Mouse (Mus musculus) gastrocnemius, postnatal 25 days (tissue): ENCODE measurements around the gene Dnajb6. TPM values are rescaled to one million over a fixed set of nuclear protein-coding genes. Genes with fewer than 3 reads are reported as not detected.
A peak's percentile ranks its signal among the peaks of the same experiment; 100 is the strongest.
"Not testable (repeated sequence)": the region's sequence is repeated elsewhere in the genome, so short reads cannot be mapped to it uniquely, and the experiment has no call there.

ENCODE experiments used
- DNase-seq: peaks from one replicate; pipeline ENCODE4 v3.0.0; 2022
- total RNA-seq, 2 experiments: library from RNA; stranded (reverse); gene quantifications; 1 replicate in 1 of 2; 2 replicates in 1 of 2; pipeline ENCODE4 v1.2.3; 2021

The Dnajb6 gene
- total RNA-seq, 2 experiments from 2014 or later, result 61.5 to 70.9 TPM

DNA sequence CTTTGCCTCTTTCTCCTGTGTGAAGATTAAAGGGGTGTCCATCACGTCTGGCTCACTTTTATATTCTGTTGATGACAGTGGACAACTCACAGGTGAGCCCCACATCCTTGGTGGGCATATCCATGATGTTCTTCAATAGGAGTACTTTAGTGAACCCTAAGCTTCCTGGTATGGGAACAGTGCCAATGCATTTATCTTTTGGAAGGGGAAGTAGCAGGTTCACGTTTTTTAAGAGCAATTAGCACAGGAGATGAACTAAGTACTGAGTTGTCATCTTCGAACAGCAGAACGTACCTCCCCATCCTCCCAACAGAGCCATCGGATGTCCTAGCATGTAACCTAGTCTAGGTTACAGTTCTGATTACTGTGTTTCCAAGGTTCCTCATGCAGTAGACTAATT is 23.8 kb downstream of the Dnajb6 start:
- DNase-seq, result no peak

DNA sequence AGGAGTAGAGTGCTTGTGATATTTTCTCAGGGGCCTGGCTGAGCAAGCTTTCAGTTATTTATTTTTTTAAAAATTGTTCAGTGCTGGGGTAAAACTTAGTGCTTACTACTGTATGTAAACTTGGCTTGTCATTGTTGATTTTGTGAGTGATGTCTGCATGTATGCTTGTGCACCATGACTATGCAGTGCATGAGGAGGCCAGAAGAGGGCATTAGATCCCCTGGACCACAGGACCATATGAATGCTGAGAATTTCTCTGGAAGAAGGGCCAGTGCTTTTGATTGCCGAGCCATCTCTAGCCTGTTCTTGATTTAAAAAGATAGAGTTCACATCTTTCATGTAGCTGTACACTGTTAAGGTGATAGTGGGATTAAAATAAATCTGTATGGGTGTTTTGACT is 35.4 kb downstream of the Dnajb6 start:
- no peak for DNase-seq

DNA sequence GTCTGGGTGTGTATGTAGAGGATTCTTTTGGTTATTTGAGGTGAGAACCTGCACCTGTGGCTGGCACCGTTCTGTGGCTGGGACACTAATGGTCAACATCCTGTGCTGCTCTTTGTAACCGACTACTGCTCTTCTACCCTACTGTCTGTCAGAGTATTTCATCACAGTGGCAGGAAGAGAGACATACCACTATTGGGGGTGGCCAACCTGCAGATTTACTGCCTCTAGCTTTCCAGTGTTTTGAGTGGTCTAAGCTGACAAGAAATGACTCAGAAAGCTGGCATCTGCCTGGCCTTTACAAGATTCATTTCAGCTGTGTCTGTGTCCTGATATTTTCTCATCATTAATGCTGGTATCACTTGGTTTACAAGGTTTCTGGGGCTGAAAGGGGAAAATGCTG is 36.5 kb downstream of the Dnajb6 start:
- no peak for DNase-seq

DNA sequence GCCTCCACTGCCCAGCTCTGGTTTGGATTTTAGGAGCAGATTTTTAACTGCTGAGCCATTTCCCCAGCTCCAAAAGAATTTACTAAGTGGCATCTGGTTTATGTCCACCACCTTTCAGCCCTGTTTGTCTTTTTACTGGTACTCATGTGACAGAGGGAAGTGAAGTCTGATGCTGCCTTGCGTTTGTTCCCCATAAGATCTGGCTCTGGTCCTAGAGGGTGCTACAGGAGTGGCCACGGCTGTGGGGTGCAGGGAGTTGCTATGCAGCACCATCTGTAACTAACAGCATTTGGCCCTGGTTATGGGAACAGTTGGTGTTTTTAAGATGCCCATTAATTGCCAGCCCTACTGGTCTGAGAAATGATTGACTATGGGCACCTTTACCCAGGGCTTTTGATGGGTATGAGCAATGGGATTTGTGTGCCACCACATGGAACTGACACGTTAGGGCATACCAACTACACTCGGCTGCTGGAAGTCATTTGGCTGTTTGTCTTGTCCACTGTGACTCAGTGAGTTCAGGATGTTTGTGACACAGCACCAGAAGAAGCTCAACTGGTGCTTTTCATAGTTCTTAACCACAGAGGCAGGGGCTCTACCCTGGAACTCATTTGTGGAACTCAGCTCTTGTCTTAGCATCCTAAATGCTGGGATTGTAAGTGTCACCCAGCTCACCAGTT is 37.3 kb downstream of the Dnajb6 start:
- no peak for DNase-seq

DNA sequence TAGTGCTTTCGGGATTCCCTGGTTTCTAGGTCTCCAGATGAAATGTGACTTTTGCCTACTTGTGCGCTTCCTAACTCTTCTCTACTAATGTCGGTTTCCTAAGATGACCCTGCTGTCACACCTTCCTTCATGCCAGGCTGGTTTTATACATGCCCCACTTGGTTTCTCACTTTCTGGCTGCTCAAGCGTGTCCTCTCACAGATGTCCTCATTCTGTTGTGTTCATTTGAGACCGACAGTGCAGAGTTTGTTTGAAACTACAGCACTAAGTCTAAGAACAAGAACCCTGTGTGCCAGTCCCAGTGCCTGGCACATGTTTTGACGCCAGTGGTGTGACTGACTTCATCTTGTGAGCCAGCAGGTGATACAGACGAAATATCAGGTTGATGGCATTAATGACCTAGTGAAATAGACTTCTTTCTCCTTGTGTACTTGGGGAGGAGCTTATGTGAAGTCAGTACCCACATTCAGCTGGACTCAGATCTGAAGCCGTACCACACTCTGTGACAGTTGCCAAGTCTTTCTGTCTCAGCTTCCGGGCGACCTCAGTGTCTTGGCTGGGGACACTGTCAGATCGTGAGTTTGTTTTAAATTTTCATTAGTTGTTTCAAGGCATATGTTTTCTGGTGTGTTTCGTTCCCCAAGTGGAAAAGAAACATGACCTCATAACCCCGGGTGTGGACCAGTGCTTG is 38.1 kb downstream of the Dnajb6 start:
- DNase-seq, result no peak

GRCm38 (mm10) chr5:29775437-29775836 is 39.9 kb downstream of the Dnajb6 start:
- no peak for DNase-seq

GRCm38 (mm10) chr5:29778029-29778428 is 42.5 kb downstream of the Dnajb6 start:
- DNase-seq, result no peak

GRCm38 (mm10) chr5:29779733-29780132 is 44.2 kb downstream of the Dnajb6 start:
- not testable (repeated sequence) for DNase-seq

GRCm38 (mm10) chr5:29782261-29782660 is 46.8 kb downstream of the Dnajb6 start:
- DNase-seq, result no peak

DNA sequence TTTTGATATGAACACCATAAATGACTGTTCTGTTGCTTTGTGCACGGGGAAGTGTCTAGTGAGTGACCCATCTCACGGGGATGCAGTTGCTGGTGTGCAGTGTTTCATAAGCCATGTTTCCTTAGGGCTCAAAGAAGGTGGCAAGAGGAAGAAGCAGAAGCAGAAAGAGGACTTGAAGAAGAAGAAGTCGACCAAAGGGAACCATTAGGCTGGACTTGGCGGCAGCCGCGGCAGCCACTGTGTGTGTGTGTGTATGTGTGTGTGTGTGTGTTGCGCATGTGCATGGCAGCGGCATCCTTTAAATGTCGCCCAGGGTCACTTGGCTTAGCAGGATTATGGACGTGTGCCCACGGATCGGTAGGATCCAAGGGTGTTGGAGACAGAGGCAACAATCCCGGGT is 49.4 kb downstream of the Dnajb6 start:
- not testable (repeated sequence) for DNase-seq

DNA sequence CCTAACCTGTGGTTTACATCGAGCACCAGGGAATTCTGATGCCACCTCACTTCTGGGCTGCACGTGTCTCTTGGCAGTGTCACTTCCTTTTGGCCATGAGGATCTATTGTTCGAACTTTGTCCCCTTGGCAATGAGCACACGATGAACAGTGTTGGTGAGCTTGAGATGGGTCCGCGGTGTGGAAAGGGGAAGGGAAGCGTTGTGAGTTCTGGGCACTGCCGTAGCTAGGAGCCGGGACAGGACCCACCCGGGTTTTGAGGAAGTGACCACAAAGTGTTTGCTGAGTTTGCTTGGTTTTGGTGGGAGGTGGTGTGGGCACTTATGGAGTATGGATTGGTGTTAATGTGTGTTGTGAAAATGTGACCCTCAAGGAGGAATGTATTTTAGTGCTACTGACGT is 50.5 kb downstream of the Dnajb6 start:
- not testable (repeated sequence) for DNase-seq

GRCm38 (mm10) chr5:29794933-29795332 is 59.4 kb downstream of the Dnajb6 start:
- DNase-seq, result not testable (repeated sequence)

DNA sequence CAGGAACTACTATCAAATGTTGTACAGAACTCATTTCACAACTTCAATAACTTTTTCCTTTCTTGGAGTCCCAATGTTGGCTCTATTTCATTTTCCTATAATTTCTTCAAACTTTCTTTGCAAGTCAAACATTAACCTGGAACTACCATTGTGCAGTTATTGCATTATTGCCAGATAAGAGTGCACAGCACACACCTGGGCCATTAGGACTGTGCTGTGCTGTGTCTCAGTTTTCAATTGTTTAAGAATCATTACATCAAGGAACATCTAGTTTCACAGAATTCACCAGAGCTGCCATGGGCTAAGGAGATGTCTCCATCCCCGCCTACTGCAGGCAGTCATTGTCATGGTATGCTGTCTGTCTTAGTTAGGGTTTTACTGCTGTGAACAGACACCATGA is 73.5 kb downstream of the Dnajb6 start:
- no peak for DNase-seq

GRCm38 (mm10) chr5:29811377-29811921 is 76.0 kb downstream of the Dnajb6 start:
- DNase-seq, result not testable (repeated sequence)

GRCm38 (mm10) chr5:29816523-29817242 is 81.2 kb downstream of the Dnajb6 start:
- DNase-seq, result no peak

- DNase-seq, result peak; percentile 29
These were observed 81.9 kb downstream of the Dnajb6 start for GRCm38 (mm10) chr5:29817400-29817799.

DNA sequence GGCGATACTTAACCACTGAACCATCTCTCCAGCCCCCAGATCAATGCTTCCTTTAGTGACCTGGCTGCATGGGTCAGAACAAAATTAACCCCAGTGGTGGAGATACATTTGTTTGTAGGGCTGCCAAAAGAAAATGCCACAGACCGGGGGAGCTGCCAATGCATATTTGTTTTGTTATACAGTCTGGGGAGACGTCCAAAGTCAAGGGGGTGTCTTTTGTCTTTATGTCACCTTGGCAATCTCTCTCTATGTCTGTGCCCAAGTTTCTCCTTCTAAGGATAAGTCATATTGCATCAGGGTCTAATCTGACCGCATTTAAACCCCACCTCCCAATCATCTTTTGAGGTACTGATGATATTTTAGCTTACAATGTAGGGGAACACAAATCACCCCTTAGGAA is 82.8 kb downstream of the Dnajb6 start:
- no peak for DNase-seq

- DNase-seq, result no peak
These were observed 89.3 kb downstream of the Dnajb6 start for GRCm38 (mm10) chr5:29824796-29825195.

DNA sequence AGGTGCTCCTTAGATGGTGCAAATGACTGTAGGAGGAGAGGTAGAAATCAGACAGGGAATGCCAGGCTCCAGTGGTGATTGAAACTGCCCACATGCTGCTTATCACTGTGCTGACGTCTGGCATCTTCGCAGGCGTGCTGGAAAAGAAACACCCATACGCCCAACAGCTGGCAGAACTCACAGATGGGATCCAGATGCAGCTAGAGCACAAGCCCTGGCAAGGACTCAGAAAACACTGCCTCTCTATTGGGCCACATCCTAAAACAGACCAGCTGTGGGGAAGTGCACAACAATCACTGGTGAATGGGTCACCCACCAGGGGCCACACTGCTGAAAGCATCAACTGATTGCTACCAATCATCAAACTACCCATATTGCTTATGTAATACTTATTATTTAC is 91.3 kb downstream of the Dnajb6 start:
- DNase-seq, result peak; percentile 54

DNA sequence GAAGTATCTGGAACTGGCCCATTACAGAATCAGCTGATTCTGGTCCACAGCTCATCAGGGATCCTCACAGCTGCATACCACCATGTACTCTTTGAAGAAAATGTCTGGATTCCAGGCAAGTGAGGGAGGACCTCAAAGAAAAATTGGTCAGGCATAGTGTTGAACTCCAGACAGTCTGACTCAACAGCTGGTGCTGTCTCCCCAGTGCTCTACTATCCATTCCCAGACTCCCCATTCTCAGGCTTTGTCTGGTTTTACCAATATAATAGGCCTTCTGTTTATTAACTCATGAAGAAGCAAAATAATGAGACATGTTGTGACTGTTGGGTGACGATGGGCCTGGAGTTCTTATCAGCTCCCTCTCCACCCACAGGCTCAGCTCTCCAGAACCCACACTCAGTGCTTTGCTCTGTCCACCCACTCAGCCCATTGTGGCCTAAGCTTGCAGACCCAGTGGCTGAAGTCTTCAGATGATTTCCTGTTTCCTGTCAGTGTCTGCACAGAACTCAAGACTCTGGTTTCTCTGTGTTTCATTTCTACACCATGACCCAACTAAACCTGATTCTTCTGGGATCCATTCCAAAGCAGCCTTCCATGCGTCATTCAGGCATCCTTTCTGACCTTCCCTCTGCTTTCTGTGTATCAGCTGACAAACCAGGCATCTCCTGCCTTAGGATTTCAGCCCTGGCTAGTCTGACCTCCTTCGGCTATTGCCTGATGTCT is 107.1 kb downstream of the Dnajb6 start:
- peak; percentile 46 for DNase-seq

- DNase-seq, result no peak
These were observed 109.5 kb downstream of the Dnajb6 start for GRCm38 (mm10) chr5:29845038-29845437.

GRCm38 (mm10) chr5:29847494-29847893 is 112.0 kb downstream of the Dnajb6 start:
- DNase-seq, result no peak
